Mouse (Mus musculus) kidney, embryonic 14.5 days (tissue): Measurements from ENCODE around the gene Flrt1. TPM values are rescaled to one million over a fixed set of nuclear protein-coding genes. Genes with fewer than 3 reads are reported as not detected.
"Not testable (repeated sequence)": the region's sequence is repeated elsewhere in the genome, so short reads cannot be mapped to it uniquely, and the experiment has no call there.

Source experiments
- ATAC-seq: fragments of 200-750 bp; cut with Nextera tagmentation; 2 replicates; pipeline ENCODE4 v1.8.0; 2017; ENCODE audit warnings: moderate number of reproducible peaks, mild to moderate bottlenecking, moderate TSS enrichment, moderate library complexity; ENCODE audit not compliant: low FRiP score, low TSS enrichment
- H3K27ac ChIP-seq: fragments of 300-500 bp; sonication (generic); 2 replicates; pipeline ENCODE4 v1.5.1; 2014; ENCODE audit warnings: low read depth, mild to moderate bottlenecking, low read length, moderate library complexity, mixed read lengths
- H3K27me3 ChIP-seq: fragments of 300-500 bp; sonication (generic); 2 replicates; pipeline ENCODE4 v1.6.1; 2014; ENCODE audit warnings: mild to moderate bottlenecking, low read length; ENCODE audit not compliant: control insufficient read depth, insufficient read depth
- H3K36me3 ChIP-seq: fragments of 300-500 bp; sonication (generic); 2 replicates; pipeline ENCODE4 v1.6.1; 2014; ENCODE audit warnings: low read length, mixed read lengths; ENCODE audit not compliant: control insufficient read depth, insufficient read depth
- H3K4me1 ChIP-seq: fragments of 300-500 bp; sonication (generic); 2 replicates; pipeline ENCODE4 v1.6.1; 2014; ENCODE audit warnings: low read length, mixed read lengths; ENCODE audit not compliant: control insufficient read depth, insufficient read depth
- H3K4me2 ChIP-seq: fragments of 300-500 bp; sonication (generic); replicated peaks from 2 replicates; pipeline ENCODE4 v1.6.1; 2014; ENCODE audit warnings: low read depth, mild to moderate bottlenecking, low read length
- H3K4me3 ChIP-seq: fragments of 300-500 bp; sonication (generic); 2 replicates; pipeline ENCODE4 v1.5.1; 2014; ENCODE audit warnings: mild to moderate bottlenecking, low read length
- H3K9ac ChIP-seq: fragments of 300-500 bp; sonication (generic); 2 replicates; pipeline ENCODE4 v1.6.1; 2014; ENCODE audit warnings: low read depth, mild to moderate bottlenecking, low read length, moderate library complexity
- H3K9me3 ChIP-seq: fragments of 300-500 bp; sonication (generic); 2 replicates; pipeline ENCODE4 v1.6.1; 2016; ENCODE audit warnings: low read length; ENCODE audit not compliant: control insufficient read depth
- WGBS: fragments of 180-500 bp; shearing (Covaris S2); extraction: QIAGEN DNeasy Blood & Tissue Kit; methylation state at CpG from one replicate; pipeline ENCODE4 v1.1.7; 2014; 5-methylcytosine and 5-hydroxymethylcytosine counted together
- polyA plus RNA-seq: library from polyadenylated mRNA; unstranded; fragments of >200 nt; fragmentation: Nextera tagmentation; extraction: Ambion mirVana; gene quantifications from 2 replicates; pipeline ENCODE4 v1.2.1, GENCODE M21; 2014

Flrt1 gene
- polyA plus RNA-seq, 1 experiment from 2014 or later, result 5.5 TPM

DNA sequence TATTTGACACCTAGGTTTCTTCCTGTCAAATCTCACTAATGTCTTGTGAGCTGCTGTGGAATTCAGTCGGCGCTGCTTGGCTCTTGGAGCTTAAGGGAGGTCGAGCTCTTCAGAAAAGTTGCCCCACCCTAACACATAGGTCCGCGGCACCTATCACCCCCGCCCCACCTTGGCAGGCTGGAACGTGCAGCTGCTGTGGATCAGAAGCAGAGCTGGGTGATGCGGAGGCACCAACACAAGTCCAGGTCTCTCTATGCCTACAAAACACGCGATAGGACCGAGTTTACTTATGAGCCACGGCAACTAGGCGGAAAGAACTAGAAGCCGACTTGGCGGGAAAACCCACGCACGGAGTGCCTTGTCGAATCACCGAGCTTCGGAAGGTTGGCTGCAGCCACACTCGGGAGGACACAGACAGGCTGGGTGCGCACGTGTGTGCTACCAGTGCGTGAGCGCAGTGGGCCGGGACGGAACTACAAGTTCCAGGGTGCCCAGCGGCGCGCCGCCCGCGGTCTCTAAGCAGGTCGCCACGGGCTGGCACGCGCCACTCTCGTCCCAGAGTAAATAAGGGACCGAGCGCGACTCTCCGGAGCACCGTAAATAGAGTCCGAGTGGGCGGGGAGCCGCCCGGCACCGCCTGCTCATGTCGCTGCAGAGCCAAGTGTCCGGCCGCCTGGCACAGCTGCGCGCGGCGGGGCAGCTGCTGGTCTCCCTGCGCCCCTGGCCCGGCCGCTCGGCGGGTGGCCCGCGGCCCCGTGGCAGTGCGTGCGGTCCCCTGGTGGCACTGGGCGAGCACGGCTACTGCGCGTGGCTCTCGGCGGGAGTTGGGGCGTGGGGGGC, 49.1 kb downstream of the Flrt1 start, which contains the start of gene Macrod1:
Gene Macrod1, plus strand, starts transcription at position 563 of the 840 bp plus-strand sequence.
- no peaks in the 10 kb centered on the region for H3K9me3 ChIP-seq
- peaks cover 7% of the 10 kb centered on the region for H3K4me1 ChIP-seq
- H3K27ac ChIP-seq, result no peak within 1 kb of the TSS; the same call in 1 of the 2 replicates
- H3K36me3 ChIP-seq, result no peaks in the 10 kb centered on the region
- 1% methylated on average over 57 of the region's 72 CpGs for WGBS
- peaks cover 5% of the 10 kb centered on the region; the same call in 1 of the 2 replicates for H3K27me3 ChIP-seq
- H3K9ac ChIP-seq, result peak within 1 kb of the TSS; percentile 64
- ATAC-seq, result peak; percentile 54
- peak within 1 kb of the TSS; percentile 99 for H3K4me2 ChIP-seq
- H3K4me3 ChIP-seq, result peak within 1 kb of the TSS; percentile 74

DNA sequence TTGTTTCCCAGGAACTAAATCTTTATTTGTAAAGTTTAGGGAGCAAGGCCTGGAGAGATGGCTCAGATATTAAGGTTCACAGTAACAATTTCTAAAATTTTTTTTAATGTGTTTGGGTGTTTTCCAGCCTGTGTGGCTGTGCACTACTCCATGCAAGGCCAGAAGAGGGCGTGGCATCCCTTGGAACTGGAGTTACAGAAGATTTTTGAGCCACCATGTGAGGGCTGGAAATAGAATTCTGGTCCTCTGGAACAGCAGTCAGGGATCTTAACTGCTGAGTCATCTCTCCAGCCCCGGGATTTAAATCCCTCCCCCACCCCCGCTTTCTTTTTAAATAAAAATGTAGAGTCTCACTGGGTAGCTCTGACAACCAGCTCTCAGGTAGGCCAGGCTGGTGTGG, 50.4 kb downstream of the Flrt1 start:
- Histone ChIP-seq H3K9me3 (no peaks in the 10 kb centered on the region), H3K36me3 (no peaks in the 10 kb centered on the region), H3K27me3 (peaks cover 5% of the 10 kb centered on the region; the same call in 1 of the 2 replicates), H3K4me1 (peaks cover 7% of the 10 kb centered on the region), H3K4me3 (no peak overlapping the region), H3K27ac (no peak overlapping the region), H3K9ac (no peak overlapping the region), H3K4me2 (no peak overlapping the region)
- no peak for ATAC-seq
- WGBS, result 56% methylated on average over 3 of the region's 3 CpGs

DNA sequence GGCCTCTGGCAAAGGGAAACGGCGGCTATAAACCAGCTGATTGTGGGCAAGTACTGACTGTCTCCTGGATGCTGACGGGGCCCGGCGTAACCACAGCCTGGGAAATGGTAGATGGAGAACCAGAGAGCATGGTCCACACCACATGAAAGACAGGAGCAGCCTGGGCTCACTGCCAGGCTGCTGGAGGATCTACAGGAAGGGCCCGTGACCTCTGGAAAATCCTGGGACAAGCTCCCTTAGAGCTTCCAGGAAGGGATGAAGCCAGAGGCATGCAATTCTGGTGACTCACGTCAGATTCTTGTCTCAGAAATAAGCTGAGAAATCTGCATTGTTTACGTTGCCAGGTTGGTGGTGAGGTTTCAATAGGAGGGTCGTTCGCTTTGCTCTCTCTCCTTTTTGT, 50.8 kb downstream of the Flrt1 start:
- H3K4me3 ChIP-seq, result no peak overlapping the region
- 53% methylated on average over 10 of the region's 10 CpGs for WGBS
- peaks cover 7% of the 10 kb centered on the region for H3K4me1 ChIP-seq
- no peak for ATAC-seq
- H3K27me3 ChIP-seq, result peaks cover 5% of the 10 kb centered on the region; the same call in 1 of the 2 replicates
- H3K4me2 ChIP-seq, result no peak overlapping the region
- H3K27ac ChIP-seq, result no peak overlapping the region
- no peak overlapping the region for H3K9ac ChIP-seq
- H3K36me3 ChIP-seq, result no peaks in the 10 kb centered on the region
- no peaks in the 10 kb centered on the region for H3K9me3 ChIP-seq

DNA sequence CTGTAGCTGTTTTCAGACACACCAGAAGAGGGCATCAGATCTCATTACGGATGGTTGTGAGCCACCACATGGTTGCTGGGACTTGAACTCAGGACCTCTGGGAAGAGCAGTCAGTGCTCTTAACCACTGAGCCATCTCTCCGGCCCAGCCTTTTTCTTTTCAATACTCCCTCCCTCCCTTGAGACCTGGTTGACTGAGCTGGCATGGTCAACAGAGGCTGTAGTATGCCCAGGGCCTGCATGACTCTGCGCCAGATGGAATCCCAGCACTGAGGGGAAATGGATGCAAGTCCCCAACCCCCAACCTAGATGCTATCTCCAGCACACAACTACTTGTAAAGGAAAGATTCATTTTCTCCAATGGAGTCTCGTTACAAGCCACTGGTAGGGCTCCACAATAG, 52.1 kb downstream of the Flrt1 start:
- H3K4me3 ChIP-seq, H3K4me2 ChIP-seq, ATAC-seq, H3K4me1 ChIP-seq, H3K36me3 ChIP-seq, H3K9ac ChIP-seq, H3K27ac ChIP-seq, H3K9me3 ChIP-seq, H3K27me3 ChIP-seq: not testable (repeated sequence)
- WGBS, result 79% methylated on average over 4 of the region's 4 CpGs

DNA sequence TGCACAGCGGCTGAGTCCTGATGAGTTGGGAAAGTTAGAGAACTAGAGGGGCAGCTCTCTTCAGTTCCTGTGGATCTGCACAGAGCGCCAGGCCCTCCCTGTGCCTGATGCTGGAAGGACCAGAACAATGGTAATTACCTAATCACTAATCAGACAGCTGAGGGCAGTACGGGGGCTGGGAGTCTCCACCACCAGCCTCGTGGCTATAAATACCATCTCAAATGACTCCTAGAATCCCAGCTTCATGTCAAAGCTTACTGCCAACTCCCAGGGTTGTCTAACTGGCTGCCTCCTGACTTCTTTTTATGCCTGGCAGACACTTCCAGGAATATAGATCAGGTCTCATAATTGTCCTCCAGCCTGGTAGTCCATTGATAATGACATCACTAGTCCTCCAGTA, 60.8 kb downstream of the Flrt1 start:
- Histone ChIP-seq H3K4me2 (no peak overlapping the region), H3K27me3 (no peaks in the 10 kb centered on the region), H3K4me3 (no peak overlapping the region), H3K27ac (no peak overlapping the region), H3K4me1 (peaks cover 5% of the 10 kb centered on the region), H3K36me3 (no peaks in the 10 kb centered on the region), H3K9me3 (no peaks in the 10 kb centered on the region), H3K9ac (no peak overlapping the region)
- no peak for ATAC-seq
- WGBS, result 35% methylated on average over 4 of the region's 4 CpGs

DNA sequence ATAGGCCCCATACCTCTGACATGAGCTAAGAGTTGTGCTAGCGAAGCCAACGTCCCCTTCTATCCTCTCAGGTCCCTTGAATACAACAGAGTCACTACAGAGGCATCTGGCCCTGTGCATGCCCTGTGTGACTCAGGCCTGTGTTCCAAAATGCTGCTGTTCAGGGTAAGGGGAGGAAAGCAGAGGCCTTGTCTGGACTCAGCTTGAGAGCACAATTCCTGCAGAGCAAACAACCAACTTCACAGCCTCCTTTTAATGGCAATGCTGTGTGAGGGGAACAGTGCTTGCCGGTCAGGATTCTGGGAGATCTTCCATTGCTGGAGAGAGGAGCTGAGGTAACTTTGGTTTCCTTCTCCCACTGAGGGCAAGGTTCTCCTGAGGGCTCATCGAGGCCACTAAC, 61.2 kb downstream of the Flrt1 start:
- no peak overlapping the region for H3K4me3 ChIP-seq
- WGBS, result 48% methylated on average over 4 of the region's 4 CpGs
- ATAC-seq, result no peak
- no peaks in the 10 kb centered on the region for H3K9me3 ChIP-seq
- no peaks in the 10 kb centered on the region for H3K36me3 ChIP-seq
- H3K4me2 ChIP-seq, result no peak overlapping the region
- H3K27me3 ChIP-seq, result no peaks in the 10 kb centered on the region
- no peak overlapping the region for H3K27ac ChIP-seq
- no peak overlapping the region for H3K9ac ChIP-seq
- peaks cover 5% of the 10 kb centered on the region for H3K4me1 ChIP-seq

Other genes with a start within 250 kb of the Flrt1 start
- 0.30 and 0.51 TPM in 2 replicates for gene Ccdc88b, start 247.5 kb downstream of the Flrt1 start, polyA plus RNA-seq
- 164 and 181 TPM in 2 replicates for gene Trmt112, start 196.0 kb downstream of the Flrt1 start, polyA plus RNA-seq
- 177 and 235 TPM in 2 replicates for gene Prdx5, start 195.6 kb downstream of the Flrt1 start, polyA plus RNA-seq
- 5.2 and 9.0 TPM in 2 replicates for gene Esrra, start 183.9 kb downstream of the Flrt1 start, polyA plus RNA-seq
- gene Catsperz, start 180.3 kb downstream of the Flrt1 start, polyA plus RNA-seq, result 2.1 and 3.8 TPM in 2 replicates
- gene Kcnk4, start 171.2 kb downstream of the Flrt1 start, polyA plus RNA-seq, result 0.12 and 0.51 TPM in 2 replicates
- gene Bad, start 163.9 kb downstream of the Flrt1 start, polyA plus RNA-seq, result 65.5 and 70.9 TPM in 2 replicates
- 23.3 and 27.4 TPM in 2 replicates for gene Gpr137, start 163.2 kb downstream of the Flrt1 start, polyA plus RNA-seq
- 202 and 254 TPM in 2 replicates for gene Ppp1r14b, start 130.8 kb downstream of the Flrt1 start, polyA plus RNA-seq
- 24.4 and 38.9 TPM in 2 replicates for gene Plcb3, start 129.3 kb downstream of the Flrt1 start, polyA plus RNA-seq
- 89.7 and 118 TPM in 2 replicates for gene Fkbp2, start 125.2 kb downstream of the Flrt1 start, polyA plus RNA-seq
- 38.2 and 39.8 TPM in 2 replicates for gene Vegfb, start 118.1 kb downstream of the Flrt1 start, polyA plus RNA-seq
- 22.6 and 24.0 TPM in 2 replicates for gene Dnajc4, start 113.2 kb downstream of the Flrt1 start, polyA plus RNA-seq
- 20.4 and 22.2 TPM in 2 replicates for gene Nudt22, start 109.6 kb downstream of the Flrt1 start, polyA plus RNA-seq
- 9.7 and 12.1 TPM in 2 replicates for gene Trpt1, start 109.6 kb downstream of the Flrt1 start, polyA plus RNA-seq
- 3.6 and 4.9 TPM in 2 replicates for gene Fermt3, start 86.3 kb downstream of the Flrt1 start, polyA plus RNA-seq
- gene Stip1, start 65.8 kb downstream of the Flrt1 start, polyA plus RNA-seq, result 223 and 304 TPM in 2 replicates
- gene Macrod1, start 48.9 kb downstream of the Flrt1 start, polyA plus RNA-seq, result 9.9 and 10.7 TPM in 2 replicates
- gene Otub1, start 100.6 kb upstream of the Flrt1 start, polyA plus RNA-seq, result 237 and 255 TPM in 2 replicates
- gene Cox8a, start 111.9 kb upstream of the Flrt1 start, polyA plus RNA-seq, result 1,171 and 1,487 TPM in 2 replicates
- 57.8 and 90.7 TPM in 2 replicates for gene Naa40, start 135.5 kb upstream of the Flrt1 start, polyA plus RNA-seq
- gene Rcor2, start 161.6 kb upstream of the Flrt1 start, polyA plus RNA-seq, result 9.8 and 16.0 TPM in 2 replicates
- gene Mark2, start 236.1 kb upstream of the Flrt1 start, polyA plus RNA-seq, result 51.9 and 54.9 TPM in 2 replicates